Mouse (Mus musculus): Measurements from ENCODE around the gene Aplf.
"Not testable (repeated sequence)": the region's sequence is repeated elsewhere in the genome, so short reads cannot be mapped to it uniquely, and the experiment has no call there.

Gene Aplf

GRCm38 (mm10) chr6:87671771-87672517, at the start of gene Aplf:
Gene Aplf (minus strand): TSS chr6:87672193.
- DNase-seq = peak; percentile 83

DNA sequence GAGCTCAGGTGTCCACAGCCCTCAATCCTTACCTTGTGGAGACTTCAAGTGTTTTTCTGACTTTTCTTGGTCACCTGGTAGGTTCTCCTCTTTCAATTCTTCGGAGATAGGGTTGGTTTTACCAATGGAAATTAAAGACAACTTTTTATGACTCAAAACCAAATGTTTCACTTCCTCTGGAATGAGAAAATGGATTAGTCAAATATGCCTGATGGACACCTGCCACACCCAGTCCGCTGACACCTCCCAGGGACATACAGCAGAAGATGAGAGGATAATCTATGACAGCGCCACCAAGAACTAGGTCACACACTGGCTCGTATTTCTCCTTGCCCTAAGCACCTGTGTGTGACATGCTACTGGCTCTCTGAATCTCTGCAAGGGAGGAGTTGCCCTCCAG, 42.1 kb upstream of the Aplf start:
- DNase-seq = no peak

GRCm38 (mm10) chr6:87712311-87712710, 40.3 kb upstream of the Aplf start:
- no peak for DNase-seq

DNA sequence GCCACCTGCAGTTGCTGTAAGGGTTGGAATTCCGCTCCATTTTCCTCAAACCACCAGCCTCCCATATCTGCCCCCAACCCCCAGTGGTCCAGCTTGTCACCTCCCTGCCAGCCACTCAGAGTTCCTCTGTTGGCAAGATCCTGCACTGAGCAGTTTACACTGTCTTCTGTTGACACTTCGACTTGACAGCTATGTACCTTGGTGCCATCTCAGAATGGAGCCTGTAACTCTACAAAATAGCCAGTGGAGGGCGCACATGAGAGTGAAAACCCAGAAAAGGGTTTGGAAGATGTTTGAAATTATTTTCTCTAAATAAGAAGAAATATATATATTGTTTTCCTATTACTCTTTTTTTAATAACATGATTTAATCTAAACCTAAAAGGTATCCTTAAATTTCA, 34.3 kb upstream of the Aplf start:
- DNase-seq = peak; percentile 15

DNA sequence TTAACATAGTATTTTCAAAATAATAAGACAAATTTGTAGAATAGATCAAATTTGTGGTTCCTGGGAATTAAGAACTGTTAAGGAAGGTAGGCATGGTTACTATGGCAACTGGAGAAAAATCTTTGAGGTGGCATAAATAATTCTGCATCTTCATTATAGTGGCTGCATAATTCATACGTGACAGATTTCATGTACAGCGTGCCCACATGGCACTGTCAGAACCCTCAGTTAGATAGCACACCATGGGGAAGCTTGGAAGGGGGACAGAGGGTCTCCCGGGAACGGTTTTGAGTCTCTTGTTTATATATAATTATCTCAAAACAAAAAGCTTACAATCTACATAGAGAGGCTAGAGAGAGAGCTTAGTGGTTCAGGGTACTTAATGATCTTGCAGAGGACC, 24.6 kb upstream of the Aplf start:
- no peak for DNase-seq

- no peak for DNase-seq
Measured at GRCm38 (mm10) chr6:87695947-87696346, 24.0 kb upstream of the Aplf start.

DNA sequence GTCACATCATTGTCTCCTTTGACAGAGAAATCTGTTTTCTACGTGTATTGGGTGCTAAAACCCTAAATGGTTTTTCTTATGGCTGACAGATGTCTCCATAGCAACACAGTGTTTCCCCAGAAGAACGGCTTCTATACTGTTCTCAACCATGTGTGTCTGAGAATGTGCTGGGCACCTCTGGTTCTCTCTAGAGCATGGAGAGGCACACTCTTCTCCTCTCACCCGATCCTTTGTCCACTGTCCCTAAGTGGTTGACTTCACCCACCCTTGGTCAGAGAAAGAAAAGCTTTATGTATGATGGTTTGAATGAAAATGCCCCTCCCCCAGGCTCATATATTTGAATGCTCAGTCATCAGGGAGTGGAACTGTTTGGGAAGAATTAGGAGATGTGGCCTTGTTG, 8.4 kb upstream of the Aplf start:
- DNase-seq = no peak

- DNase-seq = no peak
Measured at GRCm38 (mm10) chr6:87672661-87673060, 668 bp upstream of the Aplf start.

DNA sequence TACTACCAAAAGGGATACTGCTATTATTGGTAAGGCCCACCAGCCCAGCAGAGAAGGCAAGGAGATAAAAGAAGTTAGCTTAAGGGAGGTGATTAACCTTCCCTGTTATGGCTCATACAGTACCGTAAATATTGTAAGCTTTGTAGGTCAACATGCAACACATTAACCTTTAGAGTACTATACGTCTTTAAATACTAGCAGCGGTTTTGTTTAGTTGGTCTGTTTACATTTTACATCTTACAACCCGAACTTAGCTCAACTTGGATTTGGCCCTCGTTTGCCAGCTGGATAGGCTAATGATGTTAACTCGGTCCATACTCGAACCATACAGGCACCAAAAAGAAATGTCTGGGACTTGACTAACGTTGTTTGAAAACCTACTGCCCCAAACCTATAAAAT, 640 bp downstream of the Aplf start:
- DNase-seq = no peak

- DNase-seq = peak; percentile 74
Measured at GRCm38 (mm10) chr6:87669894-87670588, 2.0 kb downstream of the Aplf start.

- no peak for DNase-seq
Measured at GRCm38 (mm10) chr6:87668733-87669132, 3.3 kb downstream of the Aplf start.

GRCm38 (mm10) chr6:87667804-87668203, 4.2 kb downstream of the Aplf start:
- no peak for DNase-seq

- DNase-seq = no peak
Measured at GRCm38 (mm10) chr6:87663445-87663844, 8.5 kb downstream of the Aplf start.

GRCm38 (mm10) chr6:87662197-87662596, 9.8 kb downstream of the Aplf start:
- DNase-seq = no peak

DNA sequence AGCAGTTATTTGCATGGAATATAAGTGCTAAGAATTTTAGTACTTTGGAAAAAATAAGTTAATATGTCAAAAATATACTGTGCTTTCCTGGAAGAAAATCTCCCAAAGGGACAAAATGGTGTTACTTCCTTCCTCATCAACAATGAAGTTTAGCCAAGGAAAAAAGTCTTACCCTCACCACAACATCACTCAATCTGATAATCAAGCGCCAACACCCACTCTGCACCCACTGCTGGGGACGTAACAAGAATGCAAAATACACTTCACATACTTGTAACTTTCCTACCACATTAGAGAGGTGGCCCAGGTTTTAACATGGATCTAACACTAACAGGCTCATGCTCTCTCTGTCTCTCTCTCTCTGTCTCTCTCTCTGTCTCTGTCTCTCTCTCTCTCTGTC, 10.3 kb downstream of the Aplf start:
- no peak for DNase-seq

DNA sequence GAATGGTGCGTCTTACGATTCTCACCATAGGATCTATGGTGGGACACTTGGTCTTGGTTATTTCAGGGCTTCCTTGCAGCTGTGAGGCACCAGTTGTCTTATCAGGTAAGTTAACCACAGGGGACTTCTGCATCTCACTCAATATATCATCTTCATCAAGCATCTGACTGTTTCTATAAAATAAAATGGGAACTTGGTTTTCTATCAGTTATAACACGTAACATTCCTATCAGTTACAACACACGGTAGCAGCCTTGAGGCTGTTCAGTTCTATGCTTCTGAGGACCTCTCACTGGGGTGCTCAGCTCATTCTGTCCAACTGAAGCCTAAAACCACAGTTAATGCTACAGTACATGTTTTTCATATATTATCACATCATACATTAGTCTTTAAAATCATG, 13.2 kb downstream of the Aplf start:
- no peak for DNase-seq

GRCm38 (mm10) chr6:87653904-87654638, 17.9 kb downstream of the Aplf start:
- DNase-seq = peak; percentile 25

GRCm38 (mm10) chr6:87653478-87653877, 18.5 kb downstream of the Aplf start:
- no peak for DNase-seq

GRCm38 (mm10) chr6:87652670-87653069, 19.3 kb downstream of the Aplf start:
- no peak for DNase-seq

- no peak for DNase-seq
Measured at GRCm38 (mm10) chr6:87651787-87652186, 20.2 kb downstream of the Aplf start.

- no peak for DNase-seq
Measured at GRCm38 (mm10) chr6:87638134-87638660, 33.8 kb downstream of the Aplf start.

- no peak for DNase-seq
Measured at GRCm38 (mm10) chr6:87632176-87632575, 39.8 kb downstream of the Aplf start.

DNA sequence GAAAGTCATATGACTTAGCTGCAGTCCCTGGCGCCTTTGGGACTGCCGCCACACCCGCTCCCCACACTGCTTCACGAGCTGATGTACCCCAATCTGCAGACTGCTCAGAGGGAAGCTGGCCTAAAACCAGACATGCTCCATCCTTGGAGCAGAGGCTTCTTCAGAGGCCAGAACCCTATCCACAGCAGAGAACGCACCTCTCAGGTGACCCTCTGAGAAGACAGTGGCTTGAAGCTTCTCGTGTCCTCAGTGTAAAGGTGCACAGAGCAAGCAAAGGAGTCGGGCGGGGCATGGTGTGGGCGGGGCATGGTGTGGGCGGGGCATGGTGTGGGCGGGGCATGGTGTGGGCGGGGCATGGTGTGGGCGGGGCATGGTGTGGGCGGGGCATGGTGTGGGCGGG, 43.1 kb downstream of the Aplf start:
- DNase-seq = not testable (repeated sequence)

DNA sequence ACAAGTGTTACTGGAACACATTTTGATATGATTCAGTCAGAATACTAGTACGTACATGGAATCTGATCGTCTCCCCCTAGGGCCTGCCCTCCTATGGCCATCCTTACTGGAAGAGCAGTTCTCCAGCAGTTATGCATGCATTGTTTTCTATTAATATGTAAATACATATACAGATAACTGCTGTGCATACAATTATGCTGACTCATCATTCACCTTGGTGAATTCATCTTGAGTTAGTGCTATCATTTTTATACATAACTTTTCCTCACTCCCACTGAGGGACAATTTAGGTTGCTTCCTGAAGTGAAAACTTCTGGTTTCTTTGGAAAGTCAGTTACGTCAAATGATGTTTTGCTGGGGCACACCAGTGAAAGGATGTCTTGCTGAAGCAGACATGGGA, 48.8 kb downstream of the Aplf start:
- no peak for DNase-seq
